Mouse (Mus musculus) olfactory bulb, adult 2 months (tissue): Measurements from ENCODE around the gene Psma6.

ENCODE experiments used
- CTCF ChIP-seq: fragments of 200-500 bp; IDR thresholded peaks from 2 replicates; pipeline ENCODE4 v1.5.1; 2012; ENCODE audit warnings: low read depth, mild to moderate bottlenecking, low read length, moderate library complexity; ENCODE audit not compliant: insufficient read depth
- POLR2A ChIP-seq: fragments of 200-500 bp; IDR thresholded peaks from 2 replicates; pipeline ENCODE4 v1.6.1; 2012; ENCODE audit warnings: mild to moderate bottlenecking, low read depth, low read length, moderate library complexity; ENCODE audit not compliant: insufficient read depth

GRCm38 (mm10) chr12:55449048-55449447 lies 65.0 kb downstream of the Psma6 start:
- no peak for TF ChIP-seq POLR2A
- TF ChIP-seq CTCF: no peak
